Mouse (Mus musculus) spleen, adult 2 months (tissue): ENCODE results near the gene Ppp2r5e.

ENCODE experiments used
- CTCF ChIP-seq: fragments of 200-500 bp; IDR thresholded peaks from 2 replicates; pipeline ENCODE4 v1.5.1; 2011; ENCODE audit warnings: mild to moderate bottlenecking, inconsistent platforms; ENCODE audit not compliant: insufficient read depth, insufficient read length, insufficient replicate concordance; ENCODE audit errors: extremely low read depth
- POLR2A ChIP-seq: fragments of 200-500 bp; IDR thresholded peaks from 2 replicates; pipeline ENCODE4 v1.6.1; 2011; ENCODE audit warnings: low read depth, low read length, inconsistent platforms

DNA sequence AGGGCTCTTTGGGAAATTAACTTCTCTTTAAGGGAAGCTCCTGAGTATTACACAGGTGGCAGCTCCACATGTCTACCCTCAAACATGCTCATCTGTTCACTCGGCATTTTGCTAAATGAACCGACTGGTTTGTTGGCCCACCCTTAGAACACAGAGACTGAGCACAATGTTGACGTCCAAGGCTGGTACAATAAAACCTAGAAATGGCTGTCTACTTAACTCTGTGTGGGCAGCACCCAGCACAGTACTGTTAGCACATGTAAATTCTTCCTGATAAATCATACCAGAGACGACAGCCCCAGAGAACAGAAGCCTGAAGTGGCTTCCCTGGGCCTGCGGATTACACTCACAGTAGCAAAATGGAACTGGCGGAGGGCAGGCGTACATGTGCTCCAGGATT lies 59.5 kb downstream of the Ppp2r5e start:
- TF ChIP-seq CTCF (no peak), POLR2A (no peak)
